Mouse (Mus musculus): ENCODE measurements around the gene Cd300ld2.
A peak's percentile ranks its signal among the peaks of the same experiment; 100 is the strongest.
"Not testable (repeated sequence)": the region's sequence is repeated elsewhere in the genome, so short reads cannot be mapped to it uniquely, and the experiment has no call there.

Cd300ld2 gene

DNA sequence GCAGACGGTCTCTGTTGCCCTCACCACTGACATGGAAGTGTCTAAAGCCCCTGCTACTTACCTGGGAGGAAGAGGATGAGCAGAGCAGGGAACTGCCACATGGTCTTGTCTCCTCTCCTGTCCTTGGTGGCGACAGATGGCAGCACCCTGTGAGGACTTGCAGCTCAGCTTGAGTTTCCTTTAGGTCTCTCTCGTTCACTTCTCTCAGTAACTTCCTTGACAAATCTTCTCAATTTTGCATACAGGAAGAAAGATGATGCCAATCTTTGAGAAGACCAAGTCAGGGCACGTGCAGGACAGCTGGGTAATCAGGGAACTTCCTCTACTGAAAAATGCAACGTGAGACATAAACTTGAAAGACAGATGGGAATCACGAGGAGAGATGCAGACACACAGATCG lies at the start of gene Cd300ld2:
Gene Cd300ld2, minus strand, starts transcription at position 101 of the 400 bp plus-strand sequence.
- DNase-seq: not testable (repeated sequence)

DNA sequence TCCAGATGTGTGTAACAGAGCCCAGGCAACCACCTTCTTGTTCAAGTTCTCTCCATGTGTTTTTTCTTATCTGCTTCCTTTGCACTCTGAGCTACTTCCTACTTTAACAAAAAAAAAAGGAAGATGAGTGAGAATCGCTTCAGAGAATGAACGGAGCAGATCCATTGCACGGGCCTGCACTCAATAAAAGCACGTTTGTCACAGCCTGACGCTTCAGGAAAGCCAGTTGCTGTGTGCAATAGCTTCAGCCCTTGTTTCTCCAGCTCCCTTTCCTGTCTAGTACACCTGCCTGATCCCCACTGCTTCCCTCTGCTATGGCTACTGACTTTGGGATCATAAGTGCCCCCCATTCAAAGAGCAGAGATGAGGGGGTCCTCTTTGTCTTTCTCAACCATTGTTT lies 46.1 kb upstream of the Cd300ld2 start, which contains the start of gene Cd300e:
Gene Cd300e, minus strand, starts transcription at position 101 of the 400 bp plus-strand sequence.
- no peak for DNase-seq

GRCm38 (mm10) chr11:115059797-115060196 lies 43.8 kb upstream of the Cd300ld2 start:
- DNase-seq: no peak

- no peak for DNase-seq
Measured at GRCm38 (mm10) chr11:115058701-115059100, 42.7 kb upstream of the Cd300ld2 start.

DNA sequence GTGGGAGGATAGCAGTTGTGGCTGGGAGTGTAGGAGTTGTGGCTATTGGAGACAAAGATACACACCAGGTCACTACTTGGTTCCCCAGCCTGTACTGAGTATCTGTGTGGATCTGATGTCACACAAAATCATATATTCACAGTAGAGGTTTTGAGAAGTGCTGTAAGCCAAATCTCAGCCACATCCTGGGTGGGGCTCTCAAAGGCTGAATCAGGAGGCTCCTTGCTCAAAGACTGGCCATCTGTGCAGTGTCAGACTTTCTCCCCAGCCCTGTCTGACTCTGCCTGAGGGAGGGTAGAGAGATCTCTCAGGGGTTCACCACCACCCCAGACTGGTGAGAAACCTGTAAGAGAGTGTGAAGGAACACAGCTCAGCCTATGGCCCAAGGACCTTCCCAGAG lies 38.5 kb upstream of the Cd300ld2 start:
- DNase-seq: no peak

DNA sequence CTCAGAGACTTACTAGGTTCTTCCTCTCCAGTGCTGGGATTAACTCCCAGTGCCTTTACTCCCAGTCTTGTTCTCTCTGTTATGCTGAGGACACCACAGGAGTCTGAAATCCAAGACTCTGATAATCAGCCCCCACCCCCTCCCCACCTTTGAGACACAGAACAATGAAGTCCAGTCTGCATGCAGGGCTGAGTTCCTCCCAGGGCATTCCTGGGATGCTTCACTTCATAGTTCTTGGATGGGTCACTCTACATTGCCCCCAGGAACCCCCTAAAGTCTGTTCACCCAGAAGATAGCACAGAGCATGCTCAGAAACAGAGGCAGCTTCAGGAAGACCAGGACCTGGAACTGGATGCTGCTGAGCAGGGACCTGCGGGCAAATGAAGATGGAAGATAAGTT lies 37.0 kb upstream of the Cd300ld2 start:
- no peak for DNase-seq

DNA sequence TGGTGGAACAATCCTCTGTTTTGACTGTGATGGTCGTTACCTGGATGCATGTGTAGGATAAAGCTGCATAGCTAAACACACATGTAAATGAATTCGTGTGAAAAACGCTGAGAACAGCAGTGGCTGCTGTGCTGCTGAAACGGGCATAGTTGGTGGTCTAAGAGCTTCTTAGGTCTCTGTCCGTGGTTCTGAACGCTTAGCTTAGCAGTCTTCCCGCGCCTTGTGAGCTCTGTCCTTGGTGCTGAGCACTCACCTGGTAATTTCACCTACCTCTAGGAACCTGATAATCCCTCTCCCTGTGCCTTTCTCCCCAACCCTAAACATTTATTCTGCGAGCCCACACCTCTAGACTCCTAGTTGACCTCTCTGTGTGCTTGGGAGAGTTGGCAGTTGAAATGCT lies 36.2 kb upstream of the Cd300ld2 start:
- DNase-seq: no peak

- DNase-seq: no peak
Measured at GRCm38 (mm10) chr11:115049282-115049895, 33.4 kb upstream of the Cd300ld2 start.

DNA sequence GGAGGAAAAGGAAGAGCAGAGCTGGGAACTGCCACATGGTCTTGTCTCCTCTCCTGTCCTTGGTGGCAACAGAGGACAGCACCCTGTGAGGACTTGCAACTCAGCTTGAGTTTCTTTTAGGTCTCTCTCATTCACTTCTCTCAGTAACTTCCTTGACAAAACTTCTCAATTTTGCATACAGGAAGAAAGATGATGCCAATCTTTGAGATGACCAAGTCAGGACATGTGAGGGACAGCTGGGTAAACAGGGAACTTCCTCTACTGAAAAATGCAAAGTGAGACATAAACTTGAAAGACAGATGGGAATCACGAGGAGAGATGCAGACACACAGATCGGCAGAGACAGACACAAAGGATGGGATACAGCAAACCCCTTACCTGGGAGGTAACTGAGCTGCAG lies 32.3 kb upstream of the Cd300ld2 start, which contains the start of gene Cd300ld3:
Gene Cd300ld3, minus strand, starts transcription at position 151 of the 400 bp plus-strand sequence.
- no peak for DNase-seq

DNA sequence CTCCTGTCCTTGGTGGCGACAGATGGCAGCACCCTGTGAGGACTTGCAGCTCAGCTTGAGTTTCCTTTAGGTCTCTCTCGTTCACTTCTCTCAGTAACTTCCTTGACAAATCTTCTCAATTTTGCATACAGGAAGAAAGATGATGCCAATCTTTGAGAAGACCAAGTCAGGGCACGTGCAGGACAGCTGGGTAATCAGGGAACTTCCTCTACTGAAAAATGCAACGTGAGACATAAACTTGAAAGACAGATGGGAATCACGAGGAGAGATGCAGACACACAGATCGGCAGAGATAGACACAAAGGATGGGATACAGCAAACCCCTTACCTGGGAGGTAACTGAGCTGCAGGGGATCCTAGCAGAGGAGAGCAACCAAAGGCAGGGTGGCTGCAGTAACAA lies 21.7 kb upstream of the Cd300ld2 start, which contains the start of gene Cd300ld5:
Gene Cd300ld5, minus strand, starts transcription at position 101 of the 400 bp plus-strand sequence.
- not testable (repeated sequence) for DNase-seq

- DNase-seq: not testable (repeated sequence)
Measured at GRCm38 (mm10) chr11:115026912-115027311, 10.9 kb upstream of the Cd300ld2 start, which contains the start of gene Cd300ld4. Gene Cd300ld4, minus strand, starts transcription at chr11:115027012.

- peak in 1 of 2 experiments; percentile 7 for DNase-seq
Measured at GRCm38 (mm10) chr11:115004070-115004469, 11.9 kb downstream of the Cd300ld2 start.

DNA sequence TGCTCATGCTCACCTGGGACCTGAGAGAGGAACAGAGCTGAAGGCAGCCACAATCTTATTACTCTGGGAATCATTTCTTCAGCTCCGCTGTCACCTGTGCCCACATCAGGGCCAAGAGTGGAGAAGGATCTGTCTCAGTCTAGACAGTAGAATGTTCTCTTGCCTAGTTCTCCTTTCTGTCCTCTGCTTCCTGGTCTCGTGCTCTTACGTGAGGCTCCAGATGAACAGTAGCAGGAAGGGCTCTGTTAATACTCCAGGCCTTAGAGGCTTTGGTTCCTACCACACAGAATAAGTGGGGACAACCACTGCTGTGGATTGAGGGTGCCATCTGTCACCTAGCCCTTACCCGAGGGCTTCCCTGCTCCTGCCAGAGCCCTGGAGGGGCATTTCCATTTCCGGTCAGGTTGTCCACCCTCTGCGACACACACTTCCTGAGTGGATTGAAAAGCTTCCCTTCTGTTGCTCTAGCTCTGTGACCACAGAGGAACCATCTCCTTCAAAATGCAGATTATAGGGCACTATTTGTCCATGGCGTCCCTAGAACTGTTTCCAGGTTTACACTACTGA lies 14.4 kb downstream of the Cd300ld2 start, which contains the start of gene Cd300c2:
Gene Cd300c2, minus strand, starts transcription at position 407 of the 567 bp plus-strand sequence.
- DNase-seq: no peak

DNA sequence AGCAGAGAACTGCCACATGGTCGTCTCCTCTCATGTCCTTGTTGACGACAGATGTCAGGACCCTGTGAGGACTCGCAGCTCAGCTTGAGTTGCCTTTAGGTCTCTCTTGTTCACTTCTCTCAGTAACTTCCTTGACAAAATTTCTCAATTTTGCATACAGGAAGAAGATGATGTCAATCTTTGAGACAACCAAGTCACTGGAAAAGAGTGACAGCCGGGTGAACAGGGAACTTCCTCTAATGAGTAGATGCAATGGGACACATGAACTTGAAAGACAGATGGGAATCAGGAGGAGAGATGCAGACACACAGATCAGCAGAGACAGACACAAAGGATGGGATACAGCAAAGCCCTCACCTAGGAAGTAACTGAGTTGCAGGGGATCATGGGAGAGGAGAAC lies 26.2 kb downstream of the Cd300ld2 start, which contains the start of gene Cd300ld:
Gene Cd300ld, minus strand, starts transcription at position 130 of the 400 bp plus-strand sequence.
- DNase-seq: no peak

GRCm38 (mm10) chr11:114981866-114982265 lies 34.1 kb downstream of the Cd300ld2 start:
- DNase-seq: no peak

DNA sequence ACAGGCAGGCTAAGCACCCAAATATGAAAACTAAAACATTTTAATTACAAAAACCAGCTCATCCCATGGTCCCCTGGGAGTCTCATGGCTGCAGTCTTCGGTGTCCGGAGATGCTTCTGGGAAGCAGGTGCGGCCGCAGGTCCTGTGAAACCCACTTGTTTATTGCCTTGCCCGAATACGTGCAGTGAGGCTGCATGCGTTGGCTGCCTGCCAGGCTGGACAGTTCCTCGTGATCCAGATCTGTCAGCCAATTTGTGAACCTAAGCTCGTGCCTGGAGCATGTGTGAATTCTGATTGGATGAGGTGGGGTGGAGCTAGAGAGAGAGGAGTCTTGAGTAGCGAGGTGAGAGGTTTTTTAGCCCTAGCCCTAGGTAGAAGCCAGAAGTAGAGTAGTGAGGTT lies 43.3 kb downstream of the Cd300ld2 start:
- DNase-seq: no peak

- no peak for DNase-seq
Measured at GRCm38 (mm10) chr11:114968752-114969207, 47.2 kb downstream of the Cd300ld2 start, which contains the start of gene Cd300c. Gene Cd300c, minus strand, starts transcription at chr11:114969157.

DNA sequence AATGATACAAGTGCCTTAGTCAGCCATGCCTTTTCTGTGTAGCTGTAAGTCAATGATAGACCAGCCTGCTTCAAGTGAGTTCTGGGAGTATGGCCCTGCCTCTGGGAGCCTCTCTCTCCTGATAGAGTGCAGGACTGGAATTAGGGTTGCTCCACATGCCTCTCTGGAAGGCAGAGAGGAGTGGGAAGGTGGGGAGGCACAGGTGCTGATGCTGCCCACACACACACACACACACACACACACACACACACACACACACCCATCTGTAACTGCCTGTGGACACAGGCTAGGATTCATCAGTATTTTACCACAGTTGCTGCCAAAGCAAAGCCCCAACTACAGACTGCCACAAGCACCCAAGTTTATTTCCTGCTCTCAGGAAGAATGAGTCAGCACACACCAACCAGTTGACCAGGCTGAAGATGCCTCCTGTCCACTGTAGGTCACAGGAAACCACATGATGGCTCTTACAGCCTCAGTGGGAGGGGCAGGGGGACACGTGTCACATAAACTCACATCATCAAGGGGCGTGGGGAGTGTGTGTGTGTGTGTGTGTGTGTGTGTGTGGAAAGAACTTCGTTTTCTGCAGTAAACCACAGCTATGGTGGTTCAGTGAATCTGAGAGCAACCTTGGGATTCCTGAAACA lies 50.7 kb downstream of the Cd300ld2 start:
- no peak for DNase-seq

GRCm38 (mm10) chr11:114960369-114960768 lies 55.6 kb downstream of the Cd300ld2 start:
- DNase-seq: no peak

All from spleen, adult 18-20 months (tissue).